Mouse (Mus musculus): ENCODE measurements around the gene Ttc33. TPM values are rescaled to one million over a fixed set of nuclear protein-coding genes. Genes with fewer than 3 reads are reported as not detected.

Ttc33 gene
- polyA plus RNA-seq, 1 experiment from 2014 or later, result 45.8 TPM

- 89% methylated on average over 6 of the region's 6 CpGs for WGBS
- no peak overlapping the region for H3K4me3 ChIP-seq
- ATAC-seq (ENCODE audit: low FRiP score), result no peak
- peaks cover 6% of the 10 kb centered on the region for H3K4me1 ChIP-seq
- no peaks in the 10 kb centered on the region for H3K36me3 ChIP-seq
- H3K27me3 ChIP-seq, result no peaks in the 10 kb centered on the region
- no peak overlapping the region for H3K27ac ChIP-seq
- no peak overlapping the region for H3K9ac ChIP-seq
- H3K9me3 ChIP-seq (replicated peaks), result no peaks in the 10 kb centered on the region
- no peak overlapping the region for H3K4me2 ChIP-seq (replicated peaks)
These were observed 33.2 kb upstream of the Ttc33 start for GRCm38 (mm10) chr15:5152171-5152570.

GRCm38 (mm10) chr15:5154621-5155020 lies 30.7 kb upstream of the Ttc33 start:
- Histone ChIP-seq H3K9me3 (replicated peaks) (no peaks in the 10 kb centered on the region), H3K4me2 (replicated peaks) (no peak overlapping the region), H3K4me3 (no peak overlapping the region), H3K9ac (no peak overlapping the region), H3K36me3 (no peaks in the 10 kb centered on the region), H3K27ac (no peak overlapping the region), H3K27me3 (no peaks in the 10 kb centered on the region), H3K4me1 (peaks cover 3% of the 10 kb centered on the region; the same call in 1 of the 2 replicates)
- 80% methylated on average over 9 of the region's 9 CpGs for WGBS
- no peak for ATAC-seq (ENCODE audit: low FRiP score)

GRCm38 (mm10) chr15:5155093-5155492 lies 30.2 kb upstream of the Ttc33 start:
- H3K4me2 ChIP-seq (replicated peaks), result no peak overlapping the region
- no peak overlapping the region for H3K4me3 ChIP-seq
- H3K4me1 ChIP-seq, result peaks cover 3% of the 10 kb centered on the region; the same call in 1 of the 2 replicates
- H3K9me3 ChIP-seq (replicated peaks), result no peaks in the 10 kb centered on the region
- no peak for ATAC-seq (ENCODE audit: low FRiP score)
- no peaks in the 10 kb centered on the region for H3K36me3 ChIP-seq
- H3K27ac ChIP-seq, result no peak overlapping the region
- H3K9ac ChIP-seq, result no peak overlapping the region
- 78% methylated on average over 5 of the region's 5 CpGs for WGBS
- no peaks in the 10 kb centered on the region for H3K27me3 ChIP-seq

GRCm38 (mm10) chr15:5156355-5156754 lies 29.0 kb upstream of the Ttc33 start:
- Histone ChIP-seq H3K36me3 (no peaks in the 10 kb centered on the region), H3K4me2 (replicated peaks) (no peak overlapping the region), H3K27me3 (no peaks in the 10 kb centered on the region), H3K9me3 (replicated peaks) (no peaks in the 10 kb centered on the region), H3K27ac (no peak overlapping the region), H3K9ac (no peak overlapping the region), H3K4me1 (peaks cover 3% of the 10 kb centered on the region; the same call in 1 of the 2 replicates), H3K4me3 (no peak overlapping the region)
- WGBS, result 89% methylated on average over 4 of the region's 4 CpGs
- no peak for ATAC-seq (ENCODE audit: low FRiP score)

- WGBS, result 81% methylated on average over 1 of the region's 1 CpGs
- Histone ChIP-seq H3K4me3 (no peak overlapping the region), H3K27ac (no peak overlapping the region), H3K4me2 (replicated peaks) (no peak overlapping the region), H3K36me3 (no peaks in the 10 kb centered on the region), H3K4me1 (peaks cover 3% of the 10 kb centered on the region; the same call in 1 of the 2 replicates), H3K9me3 (replicated peaks) (no peaks in the 10 kb centered on the region), H3K27me3 (no peaks in the 10 kb centered on the region), H3K9ac (no peak overlapping the region)
- no peak for ATAC-seq (ENCODE audit: low FRiP score)
These were observed 27.9 kb upstream of the Ttc33 start for GRCm38 (mm10) chr15:5157386-5157785.

- H3K9me3 ChIP-seq (replicated peaks), result no peaks in the 10 kb centered on the region
- no peak overlapping the region for H3K4me3 ChIP-seq
- peaks cover 3% of the 10 kb centered on the region; the same call in 1 of the 2 replicates for H3K4me1 ChIP-seq
- no peaks in the 10 kb centered on the region for H3K27me3 ChIP-seq
- H3K36me3 ChIP-seq, result peaks cover 7% of the 10 kb centered on the region
- no peak overlapping the region for H3K27ac ChIP-seq
- 71% methylated on average over 6 of the region's 6 CpGs for WGBS
- no peak for ATAC-seq (ENCODE audit: low FRiP score)
- no peak overlapping the region for H3K9ac ChIP-seq
- no peak overlapping the region for H3K4me2 ChIP-seq (replicated peaks)
These were observed 26.5 kb upstream of the Ttc33 start for GRCm38 (mm10) chr15:5158827-5159226.

GRCm38 (mm10) chr15:5165121-5165773 lies 20.1 kb upstream of the Ttc33 start:
- Histone ChIP-seq H3K4me3 (no peak overlapping the region), H3K9me3 (replicated peaks) (no peaks in the 10 kb centered on the region), H3K4me1 (no peaks in the 10 kb centered on the region), H3K9ac (no peak overlapping the region), H3K36me3 (peaks cover 40% of the 10 kb centered on the region), H3K27ac (no peak overlapping the region), H3K4me2 (replicated peaks) (no peak overlapping the region), H3K27me3 (no peaks in the 10 kb centered on the region)
- ATAC-seq (ENCODE audit: low FRiP score), result no peak
- 89% methylated on average over 12 of the region's 12 CpGs for WGBS

GRCm38 (mm10) chr15:5173217-5173820 lies 12.0 kb upstream of the Ttc33 start:
- peaks cover 54% of the 10 kb centered on the region for H3K36me3 ChIP-seq
- WGBS, result 91% methylated on average over 12 of the region's 12 CpGs
- no peak for ATAC-seq (ENCODE audit: low FRiP score)

GRCm38 (mm10) chr15:5184668-5185330 lies 526 bp upstream of the Ttc33 start:
- peak; percentile 57 for ATAC-seq (ENCODE audit: low FRiP score)
- Histone ChIP-seq H3K9ac (peak overlapping the region; percentile 83), H3K9me3 (replicated peaks) (no peaks in the 10 kb centered on the region), H3K27me3 (no peaks in the 10 kb centered on the region), H3K36me3 (0 out of 2 replicates have a peak, but pooled peaks cover 3% of the 10 kb centered on the region), H3K4me2 (replicated peaks) (peak overlapping the region; percentile 82), H3K27ac (peak overlapping the region; percentile 92), H3K4me1 (peaks cover 21% of the 10 kb centered on the region), H3K4me3 (peak overlapping the region; percentile 96)
- WGBS, result 47% methylated on average over 11 of the region's 11 CpGs

More at GRCm38 (mm10) chr15:5173217-5173820, 12.0 kb upstream of the Ttc33 start:
- H3K4me1 ChIP-seq, result no peaks in the 10 kb centered on the region
- H3K27ac ChIP-seq, result no peak overlapping the region
- H3K4me2 ChIP-seq (replicated peaks), result no peak overlapping the region
- H3K9me3 ChIP-seq (replicated peaks), result no peaks in the 10 kb centered on the region
- no peaks in the 10 kb centered on the region for H3K27me3 ChIP-seq
- no peak overlapping the region for H3K4me3 ChIP-seq
- H3K9ac ChIP-seq, result no peak overlapping the region

- WGBS, result 45% methylated on average over 10 of the region's 10 CpGs
These were observed 959 bp downstream of the Ttc33 start for GRCm38 (mm10) chr15:5186293-5186675.

GRCm38 (mm10) chr15:5187116-5187515 lies 1.8 kb downstream of the Ttc33 start:
- 62% methylated on average over 4 of the region's 4 CpGs for WGBS
- no peak overlapping the region for H3K4me2 ChIP-seq (replicated peaks)

More at GRCm38 (mm10) chr15:5186293-5186675, 959 bp downstream of the Ttc33 start:
- Histone ChIP-seq H3K9ac (peak overlapping the region; percentile 83), H3K4me2 (replicated peaks) (peak overlapping the region; percentile 82), H3K9me3 (replicated peaks) (no peaks in the 10 kb centered on the region), H3K36me3 (peaks cover 12% of the 10 kb centered on the region; the same call in 1 of the 2 replicates), H3K27ac (no peak overlapping the region; the same call in 1 of the 2 replicates), H3K4me3 (peak overlapping the region; percentile 96), H3K4me1 (peaks cover 21% of the 10 kb centered on the region), H3K27me3 (no peaks in the 10 kb centered on the region)
- ATAC-seq (ENCODE audit: low FRiP score), result peak; percentile 9; the same call in 1 of the 2 replicates

GRCm38 (mm10) chr15:5188029-5188428 lies 2.7 kb downstream of the Ttc33 start:
- 89% methylated on average over 1 of the region's 1 CpGs for WGBS
- peaks cover 15% of the 10 kb centered on the region; the same call in 1 of the 2 replicates for H3K36me3 ChIP-seq
- no peak overlapping the region for H3K4me3 ChIP-seq
- no peak for ATAC-seq (ENCODE audit: low FRiP score)
- no peaks in the 10 kb centered on the region for H3K9me3 ChIP-seq (replicated peaks)
- no peak overlapping the region for H3K27ac ChIP-seq
- peaks cover 21% of the 10 kb centered on the region for H3K4me1 ChIP-seq
- no peak overlapping the region for H3K4me2 ChIP-seq (replicated peaks)
- no peaks in the 10 kb centered on the region for H3K27me3 ChIP-seq
- H3K9ac ChIP-seq, result no peak overlapping the region

More at GRCm38 (mm10) chr15:5187116-5187515, 1.8 kb downstream of the Ttc33 start:
- H3K36me3 ChIP-seq, result peaks cover 15% of the 10 kb centered on the region; the same call in 1 of the 2 replicates
- no peaks in the 10 kb centered on the region for H3K9me3 ChIP-seq (replicated peaks)
- no peak overlapping the region for H3K4me3 ChIP-seq
- peaks cover 21% of the 10 kb centered on the region for H3K4me1 ChIP-seq
- H3K27ac ChIP-seq, result no peak overlapping the region
- no peaks in the 10 kb centered on the region for H3K27me3 ChIP-seq
- no peak overlapping the region for H3K9ac ChIP-seq
- ATAC-seq (ENCODE audit: low FRiP score), result no peak
